Mouse (Mus musculus): ENCODE data around the gene Nxpe2. TPM values are rescaled to one million over a fixed set of nuclear protein-coding genes. Genes with fewer than 3 reads are reported as not detected.
"Not testable (repeated sequence)": the region's sequence is repeated elsewhere in the genome, so short reads cannot be mapped to it uniquely, and the experiment has no call there.

The Nxpe2 gene
- total RNA-seq, 2 experiments from 2014 or later: 0.11 to 0.27 TPM

GRCm38 (mm10) chr9:48311241-48311640 lies 42.0 kb downstream of the Nxpe2 start:
- DNase-seq (ENCODE audit: low spot score in 2 of 2): no peak
- intact Hi-C loops (cut with DNase I): no loop called here

GRCm38 (mm10) chr9:48303564-48303963 lies 49.7 kb downstream of the Nxpe2 start:
- not testable (repeated sequence) for DNase-seq (ENCODE audit: low spot score in 2 of 2)
- intact Hi-C loops (cut with DNase I): loop anchor here (5.0 kb wide), 1 partner anchor 49 kb away; the partner anchor contains the start of gene Nxpe2

GRCm38 (mm10) chr9:48298983-48299382 lies 54.3 kb downstream of the Nxpe2 start:
- no peak for DNase-seq (ENCODE audit: low spot score in 2 of 2)
- intact Hi-C loops (cut with DNase I): no loop called here

- intact Hi-C loops (cut with DNase I): no loop called here
- DNase-seq (ENCODE audit: low spot score in 2 of 2): no peak
Observed at GRCm38 (mm10) chr9:48294754-48295153, 58.5 kb downstream of the Nxpe2 start.

- no peak for DNase-seq (ENCODE audit: low spot score in 2 of 2)
- intact Hi-C loops (cut with DNase I): no loop called here
Observed at GRCm38 (mm10) chr9:48290281-48290680, 63.0 kb downstream of the Nxpe2 start.

- intact Hi-C loops (cut with DNase I): no loop called here
- no peak for DNase-seq (ENCODE audit: low spot score in 2 of 2)
Observed at GRCm38 (mm10) chr9:48284221-48284620, 69.0 kb downstream of the Nxpe2 start.

GRCm38 (mm10) chr9:48276831-48277230 lies 76.4 kb downstream of the Nxpe2 start:
- intact Hi-C loops (cut with DNase I): no loop called here
- DNase-seq (ENCODE audit: low spot score in 2 of 2): peak in 1 of 2 experiments; percentile 9

Other genes starting within 250 kb of the Nxpe2 start
- gene Nxpe4, start 191.4 kb downstream of the Nxpe2 start, total RNA-seq (2021): 10 to 100 TPM; 10.4 to 11.2 TPM
- gene Rexo2, start 127.2 kb upstream of the Nxpe2 start, total RNA-seq (2021): 100 to 1,000 TPM in 1 of 2 experiments, 10 to 100 TPM in 1; 97.9 to 101 TPM
- 10 to 100 TPM; 35.2 to 36.5 TPM for gene Rbm7, start 141.8 kb upstream of the Nxpe2 start, total RNA-seq (2021)
- gene Gm5617, start 142.0 kb upstream of the Nxpe2 start, total RNA-seq (2021): 10 to 100 TPM; 11.0 to 12.0 TPM